Mouse (Mus musculus) heart, embryonic 15.5 days (tissue): ENCODE measurements around the gene Naip1. TPM values are rescaled to one million over a fixed set of nuclear protein-coding genes. Genes with fewer than 3 reads are reported as not detected.
"Not testable (repeated sequence)": the region's sequence is repeated elsewhere in the genome, so short reads cannot be mapped to it uniquely, and the experiment has no call there.

Experiments used
- ATAC-seq: fragments of 200-750 bp; cut with Nextera tagmentation; replicated peaks from 2 replicates; pipeline ENCODE4 v1.8.0; 2017; ENCODE audit warnings: low read depth, moderate TSS enrichment; ENCODE audit not compliant: insufficient number of reproducible peaks, insufficient read depth, low FRiP score
- H3K27ac ChIP-seq: fragments of 300-500 bp; sonication (generic); 2 replicates; pipeline ENCODE4 v1.5.1; 2015; ENCODE audit warnings: mild to moderate bottlenecking, inconsistent platforms
- H3K27me3 ChIP-seq: fragments of 300-500 bp; sonication (generic); 2 replicates; pipeline ENCODE4 v1.6.1; 2015; ENCODE audit warnings: inconsistent platforms
- H3K36me3 ChIP-seq: fragments of 300-500 bp; sonication (generic); 2 replicates; pipeline ENCODE4 v1.6.1; 2015; ENCODE audit warnings: mild to moderate bottlenecking, inconsistent platforms
- H3K4me1 ChIP-seq: fragments of 300-500 bp; sonication (generic); replicated peaks from 2 replicates; pipeline ENCODE4 v1.6.1; 2015; ENCODE audit warnings: inconsistent platforms
- H3K4me2 ChIP-seq: fragments of 300-500 bp; sonication (generic); 2 replicates; pipeline ENCODE4 v1.6.1; 2015; ENCODE audit warnings: inconsistent platforms, mild to moderate bottlenecking, moderate library complexity
- H3K4me3 ChIP-seq: fragments of 300-500 bp; sonication (generic); 2 replicates; pipeline ENCODE4 v1.5.1; 2015; ENCODE audit warnings: mild to moderate bottlenecking, inconsistent platforms
- H3K9ac ChIP-seq: fragments of 300-500 bp; sonication (generic); 2 replicates; pipeline ENCODE4 v1.6.1; 2015; ENCODE audit warnings: mild to moderate bottlenecking, inconsistent platforms
- H3K9me3 ChIP-seq: fragments of 300-500 bp; sonication (generic); replicated peaks from 2 replicates; pipeline ENCODE4 v1.6.1; 2016; ENCODE audit warnings: inconsistent platforms
- WGBS: fragments of 180-500 bp; shearing (Covaris S2); methylation state at CpG from one replicate; pipeline ENCODE4 v1.1.7; 2015; ENCODE audit warnings: mixed read lengths; 5-methylcytosine and 5-hydroxymethylcytosine counted together
- polyA plus RNA-seq: library from polyadenylated mRNA; unstranded; fragments of >200 nt; fragmentation: Nextera tagmentation; extraction: Ambion mirVana; gene quantifications from 2 replicates; pipeline ENCODE4 v1.2.1, GENCODE M21; 2015

Naip1 gene
- not detected in 2 replicates for polyA plus RNA-seq

DNA sequence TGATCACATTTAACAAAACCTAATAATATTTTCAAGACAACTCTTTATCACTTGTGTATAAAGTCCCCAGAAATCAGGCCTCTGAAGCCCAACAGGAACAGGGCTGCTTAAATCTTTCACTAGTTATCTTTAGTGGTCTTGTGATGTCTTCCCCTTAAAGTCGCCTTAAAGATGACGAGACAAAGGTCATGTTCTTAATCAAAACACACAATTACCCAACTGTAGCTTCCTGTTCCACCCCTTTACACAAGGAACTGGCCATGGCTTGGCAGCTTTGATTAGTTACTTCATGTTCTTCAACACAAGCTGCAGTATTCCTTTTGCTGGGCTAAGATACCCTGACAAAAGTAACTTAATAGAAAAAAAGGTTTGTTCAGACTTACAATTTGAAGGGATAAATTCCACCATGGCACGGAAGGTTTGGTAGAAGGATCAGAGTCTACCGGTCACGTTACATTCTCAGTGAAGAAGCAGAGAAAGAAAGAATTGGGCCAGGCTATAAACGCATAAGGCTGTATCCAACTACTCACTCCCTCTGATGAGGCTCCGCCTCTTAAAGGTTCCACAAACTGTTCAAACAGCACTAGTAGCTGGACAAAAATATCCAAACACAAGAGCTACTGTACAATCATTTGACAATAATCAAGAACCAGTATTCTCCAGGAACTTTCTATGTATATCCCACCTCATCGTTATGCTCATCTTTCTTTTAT, at the start of gene Naip1:
Gene Naip1 (minus strand): TSS at position 455 of the 713 bp plus-strand sequence.
- not testable (repeated sequence) for H3K4me2 ChIP-seq, H3K36me3 ChIP-seq, H3K9ac ChIP-seq, H3K9me3 ChIP-seq, H3K4me1 ChIP-seq, H3K4me3 ChIP-seq, H3K27ac ChIP-seq, ATAC-seq, H3K27me3 ChIP-seq
- WGBS: 74% methylated on average over 8 of the region's 8 CpGs

DNA sequence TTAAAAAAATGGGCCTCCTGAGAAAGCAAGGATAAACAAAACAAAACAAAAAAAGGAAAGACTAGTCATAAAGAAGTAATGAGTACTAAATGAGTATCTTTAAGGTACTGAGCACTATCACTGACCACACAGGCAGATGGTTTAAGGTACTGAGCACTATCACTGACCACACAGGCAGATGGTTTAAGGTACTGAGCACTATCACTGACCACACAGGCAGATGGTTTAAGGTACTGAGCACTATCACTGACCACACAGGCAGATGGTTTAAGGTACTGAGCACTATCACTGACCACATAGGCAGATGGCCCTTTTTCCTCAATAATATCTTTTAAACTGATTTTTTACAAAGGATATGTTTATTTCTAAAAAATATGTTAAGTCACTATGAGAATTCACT, 47.0 kb upstream of the Naip1 start:
- H3K36me3 ChIP-seq, ATAC-seq, H3K9me3 ChIP-seq, H3K4me3 ChIP-seq, H3K27ac ChIP-seq, H3K4me2 ChIP-seq, H3K9ac ChIP-seq, H3K4me1 ChIP-seq, H3K27me3 ChIP-seq: not testable (repeated sequence)

- no peak overlapping the region for H3K27ac ChIP-seq
- no peak for ATAC-seq
- no peak overlapping the region for H3K4me2 ChIP-seq
- peaks cover 17% of the 10 kb centered on the region for H3K4me1 ChIP-seq
- 56% methylated on average over 4 of the region's 4 CpGs for WGBS
- H3K9ac ChIP-seq: no peak overlapping the region
- no peak overlapping the region for H3K4me3 ChIP-seq
- no peaks in the 10 kb centered on the region for H3K36me3 ChIP-seq
- no peaks in the 10 kb centered on the region for H3K9me3 ChIP-seq
- no peaks in the 10 kb centered on the region for H3K27me3 ChIP-seq
These were observed 42.7 kb upstream of the Naip1 start for GRCm38 (mm10) chr13:100495337-100495736.

GRCm38 (mm10) chr13:100494370-100494769, 41.7 kb upstream of the Naip1 start:
- not testable (repeated sequence) for H3K27ac ChIP-seq, H3K9me3 ChIP-seq, H3K4me3 ChIP-seq, H3K36me3 ChIP-seq, H3K27me3 ChIP-seq, H3K4me2 ChIP-seq, H3K9ac ChIP-seq, ATAC-seq
- WGBS: 66% methylated on average over 8 of the region's 8 CpGs
- H3K4me1 ChIP-seq: peaks cover 17% of the 10 kb centered on the region

GRCm38 (mm10) chr13:100493313-100493712, 40.6 kb upstream of the Naip1 start:
- Histone ChIP-seq H3K4me2 (no peak overlapping the region), H3K27ac (no peak overlapping the region), H3K4me1 (peaks cover 17% of the 10 kb centered on the region), H3K27me3 (no peaks in the 10 kb centered on the region), H3K4me3 (no peak overlapping the region), H3K9ac (no peak overlapping the region), H3K9me3 (no peaks in the 10 kb centered on the region), H3K36me3 (0 out of 2 replicates have a peak, but pooled peaks cover 9% of the 10 kb centered on the region)
- 62% methylated on average over 8 of the region's 8 CpGs for whole genome bisulfite sequencing
- no peak for ATAC-seq

- H3K9me3 ChIP-seq: no peaks in the 10 kb centered on the region
- peak within 1 kb of the TSS; percentile 87 for H3K9ac ChIP-seq
- H3K4me3 ChIP-seq: peak within 1 kb of the TSS; percentile 94
- peaks cover 17% of the 10 kb centered on the region for H3K4me1 ChIP-seq
- peaks cover 20% of the 10 kb centered on the region; the same call in 1 of the 2 replicates for H3K36me3 ChIP-seq
- no peaks in the 10 kb centered on the region for H3K27me3 ChIP-seq
- under 1% methylated on average over 50 of the region's 51 CpGs for WGBS
- ATAC-seq: peak; percentile 66
- H3K4me2 ChIP-seq: peak within 1 kb of the TSS; percentile 84
- peak within 1 kb of the TSS; percentile 81 for H3K27ac ChIP-seq
These were observed 39.6 kb upstream of the Naip1 start, which contains the start of gene Gtf2h2 for GRCm38 (mm10) chr13:100492061-100492787. Gene Gtf2h2, minus strand, starts transcription at chr13:100492579.

- peak overlapping the region; percentile 94 for H3K4me3 ChIP-seq
These were observed 39.0 kb upstream of the Naip1 start for GRCm38 (mm10) chr13:100491623-100492022.

GRCm38 (mm10) chr13:100490424-100490823, 37.8 kb upstream of the Naip1 start:
- no peak overlapping the region for H3K4me2 ChIP-seq
- 79% methylated on average over 5 of the region's 5 CpGs for WGBS
- no peak overlapping the region for H3K27ac ChIP-seq
- H3K9me3 ChIP-seq: no peaks in the 10 kb centered on the region
- no peak overlapping the region for H3K4me3 ChIP-seq
- no peak for ATAC-seq
- H3K27me3 ChIP-seq: no peaks in the 10 kb centered on the region
- H3K9ac ChIP-seq: no peak overlapping the region
- peaks cover 30% of the 10 kb centered on the region for H3K36me3 ChIP-seq
- peaks cover 17% of the 10 kb centered on the region for H3K4me1 ChIP-seq

More at GRCm38 (mm10) chr13:100491623-100492022, 39.0 kb upstream of the Naip1 start:
- Histone ChIP-seq H3K4me2 (peak overlapping the region; percentile 84), H3K9me3 (no peaks in the 10 kb centered on the region), H3K27ac (peak overlapping the region; percentile 81; the same call in 1 of the 2 replicates), H3K9ac (peak overlapping the region; percentile 87), H3K4me1 (peaks cover 17% of the 10 kb centered on the region), H3K27me3 (no peaks in the 10 kb centered on the region), H3K36me3 (peaks cover 25% of the 10 kb centered on the region)
- no peak for ATAC-seq
- 14% methylated on average over 6 of the region's 6 CpGs for WGBS

DNA sequence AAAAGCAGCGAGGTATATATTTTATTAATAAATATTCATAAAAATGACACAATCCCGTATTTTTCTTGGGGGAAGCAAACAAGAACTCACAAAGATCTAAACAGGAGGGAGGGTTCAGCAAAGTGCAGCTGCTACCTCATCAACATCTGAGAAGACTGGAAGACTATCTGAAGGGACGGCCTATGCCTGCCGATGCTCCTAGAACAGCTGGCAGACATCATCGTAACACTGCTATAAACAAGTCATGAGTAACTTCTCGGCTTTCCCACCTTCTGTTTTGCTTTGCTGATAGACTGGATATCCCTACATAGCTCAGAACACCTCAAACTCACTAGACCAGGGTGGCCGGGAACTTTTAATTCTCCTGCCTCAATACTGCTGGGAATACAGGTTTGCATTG, 30.9 kb upstream of the Naip1 start:
- no peaks in the 10 kb centered on the region for H3K9me3 ChIP-seq
- no peak overlapping the region for H3K4me3 ChIP-seq
- no peak overlapping the region for H3K27ac ChIP-seq
- 83% methylated on average over 7 of the region's 7 CpGs for WGBS
- ATAC-seq: no peak
- H3K9ac ChIP-seq: no peak overlapping the region
- H3K36me3 ChIP-seq: peaks cover 58% of the 10 kb centered on the region
- H3K4me1 ChIP-seq: no peaks in the 10 kb centered on the region
- no peak overlapping the region for H3K4me2 ChIP-seq
- H3K27me3 ChIP-seq: no peaks in the 10 kb centered on the region

- no peak overlapping the region for H3K4me2 ChIP-seq
- no peak overlapping the region for H3K4me3 ChIP-seq
- H3K27ac ChIP-seq: no peak overlapping the region
- no peaks in the 10 kb centered on the region for H3K9me3 ChIP-seq
- H3K9ac ChIP-seq: no peak overlapping the region
- no peak for ATAC-seq
- H3K36me3 ChIP-seq: peaks cover 30% of the 10 kb centered on the region
- 83% methylated on average over 2 of the region's 2 CpGs for WGBS
- no peaks in the 10 kb centered on the region for H3K27me3 ChIP-seq
- H3K4me1 ChIP-seq: no peaks in the 10 kb centered on the region
These were observed 11.0 kb upstream of the Naip1 start for GRCm38 (mm10) chr13:100463527-100464222.

DNA sequence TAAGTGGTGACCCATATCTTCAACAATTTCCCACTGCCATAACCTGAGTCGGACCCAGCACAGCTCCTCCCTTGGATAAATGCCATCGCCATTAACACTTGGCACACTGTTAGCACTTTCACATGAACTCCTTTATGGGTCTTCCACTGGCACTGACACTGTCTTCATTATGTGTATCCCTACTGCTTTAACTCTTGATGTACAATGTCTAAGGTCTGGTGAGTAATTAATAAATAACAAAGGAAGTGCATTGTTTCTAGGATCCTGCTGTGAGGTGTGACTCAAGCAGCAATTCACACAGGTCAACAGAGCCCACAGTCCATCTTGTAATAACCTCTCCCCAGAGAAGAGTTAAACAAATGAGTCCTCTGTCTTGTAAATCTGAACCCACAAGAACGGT, 8.7 kb upstream of the Naip1 start:
- Histone ChIP-seq H3K9ac (no peak overlapping the region), H3K4me2 (no peak overlapping the region), H3K9me3 (no peaks in the 10 kb centered on the region), H3K4me3 (no peak overlapping the region), H3K27me3 (no peaks in the 10 kb centered on the region), H3K36me3 (peaks cover 9% of the 10 kb centered on the region; the same call in 1 of the 2 replicates), H3K27ac (no peak overlapping the region), H3K4me1 (no peaks in the 10 kb centered on the region)
- no peak for ATAC-seq
- WGBS: 76% methylated on average over 3 of the region's 3 CpGs
